Mouse (Mus musculus): ENCODE results near the gene Mdm2. TPM values are rescaled to one million over a fixed set of nuclear protein-coding genes. Genes with fewer than 3 reads are reported as not detected.
"Not testable (repeated sequence)": the region's sequence is repeated elsewhere in the genome, so short reads cannot be mapped to it uniquely, and the experiment has no call there.

The Mdm2 gene
- polyA plus RNA-seq, 1 experiment from 2014 or later, result 20.7 TPM

- no peak overlapping the region for H3K27ac ChIP-seq (ENCODE audit: low read length)
- WGBS (ENCODE audit: insufficient replicate concordance), result 90% methylated on average over 6 of the region's 6 CpGs
- no peak overlapping the region for H3K4me2 ChIP-seq (ENCODE audit: low read depth, low read length)
- H3K4me1 ChIP-seq (ENCODE audit: control insufficient read depth, low read depth, low read length), result peaks cover 6% of the 10 kb centered on the region
- H3K9ac ChIP-seq (ENCODE audit: low read depth, low read length), result no peak overlapping the region
- ATAC-seq (ENCODE audit: low read depth), result no peak
- no peak overlapping the region for H3K4me3 ChIP-seq (ENCODE audit: low read depth, low read length)
- H3K9me3 ChIP-seq (replicated peaks; ENCODE audit: control insufficient read depth, low read length), result no peaks in the 10 kb centered on the region
- H3K27me3 ChIP-seq (ENCODE audit: control insufficient read depth, insufficient read depth, low read depth, low read length), result no peaks in the 10 kb centered on the region
- peaks cover 43% of the 10 kb centered on the region for H3K36me3 ChIP-seq (ENCODE audit: control insufficient read depth, insufficient read depth)
These were observed 5.6 kb downstream of the Mdm2 start for GRCm38 (mm10) chr10:117704964-117705335.

DNA sequence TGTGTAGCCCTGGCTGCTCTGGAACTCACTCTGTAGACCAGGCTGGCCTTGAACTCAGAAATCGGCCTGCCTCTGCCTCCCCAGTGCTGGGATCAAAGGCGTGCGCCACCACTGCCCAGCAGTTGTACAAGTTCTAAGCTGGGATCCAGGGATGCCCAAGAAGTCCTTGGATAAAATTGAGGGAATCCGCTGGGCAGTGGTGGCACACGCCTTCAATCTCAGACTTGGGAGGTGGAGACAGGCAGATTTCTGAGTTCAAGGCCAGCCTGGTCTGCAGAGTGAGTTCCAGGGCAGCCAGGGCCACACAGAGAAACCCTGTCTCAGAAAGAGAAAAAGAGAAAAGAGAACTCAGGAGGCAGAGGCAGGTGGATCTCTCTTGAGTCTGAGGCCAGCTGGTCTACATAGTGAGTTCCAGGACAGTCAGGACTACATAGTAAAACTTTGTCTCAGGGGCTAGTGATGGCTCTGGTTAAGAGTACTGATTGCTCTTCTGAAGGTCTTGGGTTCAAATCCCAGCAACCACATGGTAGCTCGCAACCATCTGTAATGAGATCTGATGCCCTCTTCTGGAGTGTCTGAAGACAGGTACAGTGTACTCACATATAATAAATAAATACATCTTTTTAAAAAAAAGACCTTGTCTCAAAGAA is 6.1 kb downstream of the Mdm2 start:
- H3K4me2 ChIP-seq (ENCODE audit: low read depth, low read length); H3K9me3 ChIP-seq (replicated peaks; ENCODE audit: control insufficient read depth, low read length); H3K27ac ChIP-seq (ENCODE audit: low read length); ATAC-seq (ENCODE audit: low read depth); H3K9ac ChIP-seq (ENCODE audit: low read depth, low read length); H3K4me3 ChIP-seq (ENCODE audit: low read depth, low read length); H3K27me3 ChIP-seq (ENCODE audit: control insufficient read depth, insufficient read depth, low read depth, low read length); H3K4me1 ChIP-seq (ENCODE audit: control insufficient read depth, low read depth, low read length): not testable (repeated sequence)
- H3K36me3 ChIP-seq (ENCODE audit: control insufficient read depth, insufficient read depth), result peaks cover 48% of the 10 kb centered on the region
- 91% methylated on average over 6 of the region's 6 CpGs for WGBS (ENCODE audit: insufficient replicate concordance)

DNA sequence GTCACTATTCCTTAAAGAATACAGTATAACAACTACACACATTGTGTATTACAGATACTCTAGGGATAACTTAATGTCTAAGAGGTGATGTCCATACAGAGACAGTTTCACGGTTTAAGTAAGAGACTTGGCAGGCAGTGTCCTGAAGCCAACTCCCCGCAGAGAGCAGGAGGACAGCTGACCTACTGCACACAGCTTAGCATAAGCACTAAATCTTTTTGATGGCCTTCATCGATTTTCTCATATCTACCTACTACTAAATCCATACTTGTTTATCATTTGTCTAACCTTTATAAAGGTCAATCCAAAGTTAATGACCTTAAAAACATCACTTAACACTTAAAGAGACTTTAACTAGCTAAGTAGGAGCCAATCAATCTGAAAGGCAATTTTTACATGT is 7.1 kb downstream of the Mdm2 start:
- Histone ChIP-seq H3K9me3 (replicated peaks; ENCODE audit: control insufficient read depth, low read length) (no peaks in the 10 kb centered on the region), H3K27ac (ENCODE audit: low read length) (no peak overlapping the region), H3K36me3 (ENCODE audit: control insufficient read depth, insufficient read depth) (peaks cover 54% of the 10 kb centered on the region), H3K4me1 (ENCODE audit: control insufficient read depth, low read depth, low read length) (peaks cover 2% of the 10 kb centered on the region), H3K4me3 (ENCODE audit: low read depth, low read length) (no peak overlapping the region), H3K27me3 (ENCODE audit: control insufficient read depth, insufficient read depth, low read depth, low read length) (no peaks in the 10 kb centered on the region), H3K9ac (ENCODE audit: low read depth, low read length) (no peak overlapping the region), H3K4me2 (ENCODE audit: low read depth, low read length) (no peak overlapping the region)
- ATAC-seq (ENCODE audit: low read depth), result no peak
- 88% methylated on average over 3 of the region's 3 CpGs for WGBS (ENCODE audit: insufficient replicate concordance)

- WGBS (ENCODE audit: insufficient replicate concordance), result 91% methylated on average over 6 of the region's 6 CpGs
- H3K4me1 ChIP-seq (ENCODE audit: control insufficient read depth, low read depth, low read length), result peaks cover 1% of the 10 kb centered on the region
- no peak overlapping the region for H3K4me3 ChIP-seq (ENCODE audit: low read depth, low read length)
- H3K27ac ChIP-seq (ENCODE audit: low read length), result no peak overlapping the region
- H3K27me3 ChIP-seq (ENCODE audit: control insufficient read depth, insufficient read depth, low read depth, low read length), result no peaks in the 10 kb centered on the region
- H3K9ac ChIP-seq (ENCODE audit: low read depth, low read length), result no peak overlapping the region
- ATAC-seq (ENCODE audit: low read depth), result no peak
- H3K9me3 ChIP-seq (replicated peaks; ENCODE audit: control insufficient read depth, low read length), result no peaks in the 10 kb centered on the region; the same call in 1 of the 2 replicates
- H3K4me2 ChIP-seq (ENCODE audit: low read depth, low read length), result no peak overlapping the region
- peaks cover 66% of the 10 kb centered on the region for H3K36me3 ChIP-seq (ENCODE audit: control insufficient read depth, insufficient read depth)
These were observed 8.3 kb downstream of the Mdm2 start for GRCm38 (mm10) chr10:117702024-117702833.

- ATAC-seq (ENCODE audit: low read depth), result no peak
- 81% methylated on average over 6 of the region's 6 CpGs for WGBS (ENCODE audit: insufficient replicate concordance)
- Histone ChIP-seq H3K27ac (ENCODE audit: low read length) (no peak overlapping the region), H3K9me3 (replicated peaks; ENCODE audit: control insufficient read depth, low read length) (no peaks in the 10 kb centered on the region; the same call in 1 of the 2 replicates), H3K4me2 (ENCODE audit: low read depth, low read length) (no peak overlapping the region), H3K36me3 (ENCODE audit: control insufficient read depth, insufficient read depth) (peaks cover 70% of the 10 kb centered on the region), H3K9ac (ENCODE audit: low read depth, low read length) (no peak overlapping the region), H3K4me1 (ENCODE audit: control insufficient read depth, low read depth, low read length) (no peaks in the 10 kb centered on the region; the same call in 1 of the 2 replicates), H3K4me3 (ENCODE audit: low read depth, low read length) (no peak overlapping the region), H3K27me3 (ENCODE audit: control insufficient read depth, insufficient read depth, low read depth, low read length) (no peaks in the 10 kb centered on the region)
These were observed 9.3 kb downstream of the Mdm2 start for GRCm38 (mm10) chr10:117701034-117701829.

GRCm38 (mm10) chr10:117700450-117700849 is 10.1 kb downstream of the Mdm2 start:
- Histone ChIP-seq H3K4me1 (ENCODE audit: control insufficient read depth, low read depth, low read length) (no peaks in the 10 kb centered on the region; the same call in 1 of the 2 replicates), H3K4me2 (ENCODE audit: low read depth, low read length) (no peak overlapping the region), H3K36me3 (ENCODE audit: control insufficient read depth, insufficient read depth) (peaks cover 76% of the 10 kb centered on the region), H3K27ac (ENCODE audit: low read length) (no peak overlapping the region), H3K27me3 (ENCODE audit: control insufficient read depth, insufficient read depth, low read depth, low read length) (no peaks in the 10 kb centered on the region), H3K9me3 (replicated peaks; ENCODE audit: control insufficient read depth, low read length) (no peaks in the 10 kb centered on the region; the same call in 1 of the 2 replicates), H3K9ac (ENCODE audit: low read depth, low read length) (no peak overlapping the region), H3K4me3 (ENCODE audit: low read depth, low read length) (no peak overlapping the region)
- ATAC-seq (ENCODE audit: low read depth), result no peak
- 77% methylated on average over 1 of the region's 1 CpGs for WGBS (ENCODE audit: insufficient replicate concordance)

DNA sequence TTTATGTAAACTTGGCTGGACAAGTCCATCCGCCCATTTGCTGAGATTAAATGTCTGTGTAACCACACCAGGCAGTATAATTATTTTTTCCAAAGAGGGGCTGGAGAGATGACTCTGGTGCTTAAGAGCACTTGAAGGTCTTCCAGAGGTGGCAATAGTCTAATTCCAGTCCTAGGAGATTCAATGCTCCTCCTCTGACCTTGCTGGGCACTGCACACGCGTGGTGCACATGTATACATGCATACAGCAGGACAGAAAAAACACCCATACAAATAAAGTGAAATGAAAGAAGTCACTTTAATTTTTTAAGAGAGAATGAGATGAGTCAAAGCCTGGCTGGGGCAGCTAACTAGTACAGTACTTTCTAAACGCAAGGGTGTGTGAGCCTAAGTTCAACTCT is 10.6 kb downstream of the Mdm2 start:
- no peak overlapping the region for H3K4me2 ChIP-seq (ENCODE audit: low read depth, low read length)
- H3K9me3 ChIP-seq (replicated peaks; ENCODE audit: control insufficient read depth, low read length), result no peaks in the 10 kb centered on the region; the same call in 1 of the 2 replicates
- no peaks in the 10 kb centered on the region; the same call in 1 of the 2 replicates for H3K4me1 ChIP-seq (ENCODE audit: control insufficient read depth, low read depth, low read length)
- 94% methylated on average over 4 of the region's 4 CpGs for WGBS (ENCODE audit: insufficient replicate concordance)
- no peak for ATAC-seq (ENCODE audit: low read depth)
- H3K9ac ChIP-seq (ENCODE audit: low read depth, low read length), result no peak overlapping the region
- H3K27ac ChIP-seq (ENCODE audit: low read length), result no peak overlapping the region
- H3K27me3 ChIP-seq (ENCODE audit: control insufficient read depth, insufficient read depth, low read depth, low read length), result no peaks in the 10 kb centered on the region
- no peak overlapping the region for H3K4me3 ChIP-seq (ENCODE audit: low read depth, low read length)
- H3K36me3 ChIP-seq (ENCODE audit: control insufficient read depth, insufficient read depth), result peaks cover 75% of the 10 kb centered on the region

- whole genome bisulfite sequencing (ENCODE audit: insufficient replicate concordance), result 89% methylated on average over 10 of the region's 10 CpGs
- Histone ChIP-seq H3K4me2 (ENCODE audit: low read depth, low read length) (no peak overlapping the region), H3K9me3 (replicated peaks; ENCODE audit: control insufficient read depth, low read length) (no peaks in the 10 kb centered on the region; the same call in 1 of the 2 replicates), H3K27me3 (ENCODE audit: control insufficient read depth, insufficient read depth, low read depth, low read length) (no peaks in the 10 kb centered on the region), H3K36me3 (ENCODE audit: control insufficient read depth, insufficient read depth) (peaks cover 79% of the 10 kb centered on the region), H3K9ac (ENCODE audit: low read depth, low read length) (no peak overlapping the region), H3K4me3 (ENCODE audit: low read depth, low read length) (no peak overlapping the region), H3K4me1 (ENCODE audit: control insufficient read depth, low read depth, low read length) (no peaks in the 10 kb centered on the region; the same call in 1 of the 2 replicates), H3K27ac (ENCODE audit: low read length) (no peak overlapping the region)
- no peak for ATAC-seq (ENCODE audit: low read depth)
These were observed 12.0 kb downstream of the Mdm2 start for GRCm38 (mm10) chr10:117698313-117699138.
